Mouse (Mus musculus) ES-Bruce4 (cell line): ENCODE data around the gene Mettl7a2.
"Not testable (repeated sequence)": the region's sequence is repeated elsewhere in the genome, so short reads cannot be mapped to it uniquely, and the experiment has no call there.

ENCODE experiments used
- CTCF ChIP-seq: IDR thresholded peaks from one replicate; pipeline ENCODE4 v1.8.1; 2011; ENCODE audit warnings: low read depth, low read length
- POLR2A ChIP-seq: IDR thresholded peaks from one replicate; pipeline ENCODE4 v1.8.1; 2011; ENCODE audit warnings: low read length; ENCODE audit not compliant: insufficient read depth

DNA sequence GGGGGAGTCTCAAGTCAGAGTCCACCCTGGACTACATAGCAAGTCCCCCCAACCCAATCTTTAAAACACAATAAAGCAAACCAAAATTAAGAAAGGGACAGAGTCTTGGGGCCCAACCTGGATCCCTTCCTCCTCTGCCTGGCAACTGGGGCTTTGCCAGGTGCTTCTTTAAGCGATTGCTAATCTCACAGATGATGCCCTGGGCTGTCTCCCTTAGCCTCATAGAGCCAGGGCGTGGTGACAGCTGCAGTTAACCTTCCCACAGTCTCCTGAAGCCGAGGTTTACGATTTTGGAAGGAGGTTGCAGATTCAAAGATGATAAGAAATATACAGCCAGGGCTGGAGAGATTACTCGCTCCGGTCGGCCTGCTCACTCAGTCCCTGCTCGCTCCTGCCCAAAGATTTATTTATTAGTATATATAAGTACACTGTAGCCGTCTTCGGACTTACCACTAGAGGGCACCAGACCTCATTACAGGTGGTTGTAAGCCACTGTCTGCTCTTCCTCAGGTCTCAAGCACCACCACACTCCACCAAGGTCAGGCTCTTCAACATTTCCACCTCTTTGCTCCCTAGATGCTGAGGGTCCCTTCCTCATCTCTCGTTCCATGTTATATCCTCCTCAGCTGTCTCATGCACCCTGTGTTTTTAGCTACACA is 45.4 kb upstream of the Mettl7a2 start:
- peak; percentile 26 for TF ChIP-seq CTCF
- not testable (repeated sequence) for TF ChIP-seq POLR2A
